Mouse (Mus musculus) thymus, postnatal 25 days (tissue): Measurements from ENCODE around the gene Hmgxb4.
"Not testable (repeated sequence)": the region's sequence is repeated elsewhere in the genome, so short reads cannot be mapped to it uniquely, and the experiment has no call there.

Experiments used
- DNase-seq: peaks from one replicate; pipeline ENCODE4 v3.0.0; 2022

Hmgxb4 gene

GRCm38 (mm10) chr8:74993081-74993474, at the start of gene Hmgxb4:
Gene Hmgxb4 (plus strand): TSS chr8:74993356.
- DNase-seq, result no peak

GRCm38 (mm10) chr8:74949445-74949844, 43.7 kb upstream of the Hmgxb4 start:
- no peak for DNase-seq

GRCm38 (mm10) chr8:74963983-74964382, 29.2 kb upstream of the Hmgxb4 start:
- DNase-seq, result no peak

GRCm38 (mm10) chr8:74970286-74970685, 22.9 kb upstream of the Hmgxb4 start:
- not testable (repeated sequence) for DNase-seq

GRCm38 (mm10) chr8:74971636-74972035, 21.5 kb upstream of the Hmgxb4 start:
- no peak for DNase-seq

GRCm38 (mm10) chr8:74972322-74972883, 20.8 kb upstream of the Hmgxb4 start:
- DNase-seq, result no peak

GRCm38 (mm10) chr8:74973121-74973869, 19.9 kb upstream of the Hmgxb4 start:
- no peak for DNase-seq

- no peak for DNase-seq
Observed at GRCm38 (mm10) chr8:74973904-74974303, 19.3 kb upstream of the Hmgxb4 start.

GRCm38 (mm10) chr8:74977427-74977826, 15.7 kb upstream of the Hmgxb4 start:
- DNase-seq, result peak; percentile 9

GRCm38 (mm10) chr8:74980060-74980710, 13.0 kb upstream of the Hmgxb4 start:
- DNase-seq, result no peak

GRCm38 (mm10) chr8:74980711-74981062, 12.5 kb upstream of the Hmgxb4 start:
- DNase-seq, result peak; percentile 44

- DNase-seq, result no peak
Observed at GRCm38 (mm10) chr8:74981809-74982208, 11.3 kb upstream of the Hmgxb4 start.

GRCm38 (mm10) chr8:74987436-74987835, 5.7 kb upstream of the Hmgxb4 start:
- no peak for DNase-seq

GRCm38 (mm10) chr8:74990021-74990420, 3.1 kb upstream of the Hmgxb4 start:
- DNase-seq, result no peak

GRCm38 (mm10) chr8:74993475-74994451, 607 bp downstream of the Hmgxb4 start:
- peak; percentile 85 for DNase-seq

- no peak for DNase-seq
Observed at GRCm38 (mm10) chr8:74994540-74994939, 1.4 kb downstream of the Hmgxb4 start.

GRCm38 (mm10) chr8:75000431-75000830, 7.3 kb downstream of the Hmgxb4 start:
- DNase-seq, result no peak

GRCm38 (mm10) chr8:75008826-75009225, 15.7 kb downstream of the Hmgxb4 start:
- DNase-seq, result no peak

GRCm38 (mm10) chr8:75013557-75013956, 20.4 kb downstream of the Hmgxb4 start:
- DNase-seq, result no peak

- no peak for DNase-seq
Observed at GRCm38 (mm10) chr8:75013964-75014363, 20.8 kb downstream of the Hmgxb4 start.

- no peak for DNase-seq
Observed at GRCm38 (mm10) chr8:75015981-75016380, 22.8 kb downstream of the Hmgxb4 start.

- DNase-seq, result no peak
Observed at GRCm38 (mm10) chr8:75016422-75016821, 23.3 kb downstream of the Hmgxb4 start.
